Mouse (Mus musculus) gastrocnemius, postnatal 36 days (tissue): ENCODE results near the gene Atg7. TPM values are rescaled to one million over a fixed set of nuclear protein-coding genes. Genes with fewer than 3 reads are reported as not detected.
A peak's percentile ranks its signal among the peaks of the same experiment; 100 is the strongest.
"Not testable (repeated sequence)": the region's sequence is repeated elsewhere in the genome, so short reads cannot be mapped to it uniquely, and the experiment has no call there.

Experiments used
- DNase-seq, 2 experiments: peaks; one replicate each; pipeline ENCODE4 v3.0.0; 2022
- intact Hi-C: fragments of 180-260 bp; cut with DNase I; formaldehyde crosslinking; loops from one replicate; pipeline ENCODE4 v1.15.1; 2025
- total RNA-seq, 2 experiments: library from RNA; stranded (reverse); gene quantifications; 2 replicates each; pipeline ENCODE4 v1.2.3; 2021

The Atg7 gene
- total RNA-seq, 2 experiments from 2014 or later: 8.2 to 8.6 TPM

- intact Hi-C loops: no loop called here
Observed at GRCm38 (mm10) chr6:114868656-114869055, 225.8 kb downstream of the Atg7 start.

GRCm38 (mm10) chr6:114869501-114870076 lies 226.7 kb downstream of the Atg7 start:
- DNase-seq: no peak
- intact Hi-C loops: loop anchor here (5.0 kb wide), 2 partner anchors 52 to 53 kb away; no protein-coding TSS in a partner anchor

More at GRCm38 (mm10) chr6:114868656-114869055, 225.8 kb downstream of the Atg7 start:
- no peak for DNase-seq

- intact Hi-C loops: loop anchor here (5.0 kb wide), 2 partner anchors 51 to 54 kb away; no protein-coding TSS in a partner anchor
- no peak for DNase-seq
Observed at GRCm38 (mm10) chr6:114871010-114871660, 228.2 kb downstream of the Atg7 start.

- DNase-seq: no peak
- intact Hi-C loops: loop anchor here (5.0 kb wide), 2 partner anchors 49 to 56 kb away; no protein-coding TSS in a partner anchor
Observed at GRCm38 (mm10) chr6:114873808-114874137, 230.9 kb downstream of the Atg7 start.

GRCm38 (mm10) chr6:114874138-114874928 lies 231.4 kb downstream of the Atg7 start:
- no peak for DNase-seq
- intact Hi-C loops: loop anchor here (5.0 kb wide), 2 partner anchors 48 to 57 kb away; no protein-coding TSS in a partner anchor

GRCm38 (mm10) chr6:114875018-114875558 lies 232.2 kb downstream of the Atg7 start:
- intact Hi-C loops: no loop called here
- DNase-seq: peak; percentile 89 to 92

- no peak for DNase-seq
- intact Hi-C loops: no loop called here
Observed at GRCm38 (mm10) chr6:114876033-114876432, 233.1 kb downstream of the Atg7 start.

- DNase-seq: no peak
- intact Hi-C loops: no loop called here
Observed at GRCm38 (mm10) chr6:114876546-114876945, 233.6 kb downstream of the Atg7 start.

- intact Hi-C loops: no loop called here
- DNase-seq: no peak
Observed at GRCm38 (mm10) chr6:114878841-114879520, 236.1 kb downstream of the Atg7 start.

- intact Hi-C loops: no loop called here
Observed at GRCm38 (mm10) chr6:114880798-114881197, 237.9 kb downstream of the Atg7 start.

GRCm38 (mm10) chr6:114882212-114882611 lies 239.3 kb downstream of the Atg7 start:
- DNase-seq: no peak
- intact Hi-C loops: no loop called here

More at GRCm38 (mm10) chr6:114880798-114881197, 237.9 kb downstream of the Atg7 start:
- no peak for DNase-seq

- no peak for DNase-seq
- intact Hi-C loops: no loop called here
Observed at GRCm38 (mm10) chr6:114882675-114883074, 239.8 kb downstream of the Atg7 start.

- DNase-seq: peak in 1 of 2 experiments; percentile 50
- intact Hi-C loops: no loop called here
Observed at GRCm38 (mm10) chr6:114883261-114883740, 240.4 kb downstream of the Atg7 start.

- intact Hi-C loops: no loop called here
- DNase-seq: no peak
Observed at GRCm38 (mm10) chr6:114885129-114885528, 242.2 kb downstream of the Atg7 start.

- intact Hi-C loops: no loop called here
- DNase-seq: no peak
Observed at GRCm38 (mm10) chr6:114886012-114886411, 243.1 kb downstream of the Atg7 start.

GRCm38 (mm10) chr6:114886504-114887361 lies 243.8 kb downstream of the Atg7 start:
- intact Hi-C loops: no loop called here
- no peak for DNase-seq

- DNase-seq: peak in 1 of 2 experiments; percentile 63
- intact Hi-C loops: no loop called here
Observed at GRCm38 (mm10) chr6:114888922-114889321, 246.0 kb downstream of the Atg7 start.

GRCm38 (mm10) chr6:114889971-114890370 lies 247.1 kb downstream of the Atg7 start:
- not testable (repeated sequence) for DNase-seq
- intact Hi-C loops: loop anchor here (2.0 to 5.0 kb wide), 2 partner anchors 31 to 78 kb away; no protein-coding TSS in a partner anchor
